Mouse (Mus musculus) effector memory CD4-positive, alpha-beta T cell, adult 7 months (primary cell): ENCODE measurements around the gene Gm5089. TPM values are rescaled to one million over a fixed set of nuclear protein-coding genes. Genes with fewer than 3 reads are reported as not detected.

Source experiments
- polyA plus RNA-seq: library from polyadenylated mRNA; unstranded; fragments of 100-300 nt; shearing (Covaris generic); gene quantifications from one replicate; pipeline ENCODE4 v1.2.1, GENCODE M21; 2017

The Gm5089 gene
- polyA plus RNA-seq: not detected

DNA sequence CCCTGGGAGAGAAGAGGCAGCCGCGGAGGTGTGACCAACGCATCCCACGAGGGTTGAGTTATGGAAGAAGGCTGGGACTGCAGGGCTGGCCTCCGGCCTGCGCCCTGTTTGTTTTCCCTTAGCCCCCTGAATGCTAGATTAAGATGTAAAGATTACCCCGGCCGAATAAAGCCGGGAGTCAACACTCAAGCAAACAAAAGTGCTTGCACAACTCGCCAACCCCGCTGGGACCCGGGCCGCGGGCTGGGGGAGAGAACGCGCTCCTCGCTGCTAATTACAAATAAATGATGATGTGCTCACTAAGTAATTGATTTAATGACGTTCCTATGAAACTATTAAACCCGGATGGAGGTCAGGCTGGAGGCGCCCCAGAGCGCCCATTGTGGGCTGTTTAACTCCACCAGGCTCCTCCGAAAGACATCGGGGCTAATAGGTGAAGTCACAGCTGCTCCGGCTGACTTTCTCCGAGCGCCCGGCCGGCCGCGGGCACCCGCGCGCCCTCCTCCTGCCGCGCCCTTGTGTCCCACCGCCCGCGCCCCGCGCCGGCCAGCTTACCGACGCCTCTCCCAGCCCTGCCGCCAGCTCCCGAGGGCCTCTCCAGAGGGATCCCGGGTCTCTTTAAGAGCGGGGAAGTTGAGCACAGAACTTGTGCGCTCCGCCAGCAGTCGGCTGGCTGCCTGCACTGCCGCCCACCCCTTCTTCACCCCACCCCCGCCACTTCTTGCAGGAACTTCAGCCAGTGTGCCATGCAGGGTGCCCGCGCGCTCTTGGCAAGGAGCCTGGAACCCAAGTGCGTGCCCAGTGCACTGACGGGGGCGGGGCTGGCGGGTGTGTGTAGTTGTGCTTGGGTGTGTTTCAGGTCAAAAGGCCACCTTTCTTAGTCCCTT lies at the start of gene Gm5089:
Gene Gm5089, minus strand, starts transcription at position 620 of the 887 bp plus-strand sequence.

DNA sequence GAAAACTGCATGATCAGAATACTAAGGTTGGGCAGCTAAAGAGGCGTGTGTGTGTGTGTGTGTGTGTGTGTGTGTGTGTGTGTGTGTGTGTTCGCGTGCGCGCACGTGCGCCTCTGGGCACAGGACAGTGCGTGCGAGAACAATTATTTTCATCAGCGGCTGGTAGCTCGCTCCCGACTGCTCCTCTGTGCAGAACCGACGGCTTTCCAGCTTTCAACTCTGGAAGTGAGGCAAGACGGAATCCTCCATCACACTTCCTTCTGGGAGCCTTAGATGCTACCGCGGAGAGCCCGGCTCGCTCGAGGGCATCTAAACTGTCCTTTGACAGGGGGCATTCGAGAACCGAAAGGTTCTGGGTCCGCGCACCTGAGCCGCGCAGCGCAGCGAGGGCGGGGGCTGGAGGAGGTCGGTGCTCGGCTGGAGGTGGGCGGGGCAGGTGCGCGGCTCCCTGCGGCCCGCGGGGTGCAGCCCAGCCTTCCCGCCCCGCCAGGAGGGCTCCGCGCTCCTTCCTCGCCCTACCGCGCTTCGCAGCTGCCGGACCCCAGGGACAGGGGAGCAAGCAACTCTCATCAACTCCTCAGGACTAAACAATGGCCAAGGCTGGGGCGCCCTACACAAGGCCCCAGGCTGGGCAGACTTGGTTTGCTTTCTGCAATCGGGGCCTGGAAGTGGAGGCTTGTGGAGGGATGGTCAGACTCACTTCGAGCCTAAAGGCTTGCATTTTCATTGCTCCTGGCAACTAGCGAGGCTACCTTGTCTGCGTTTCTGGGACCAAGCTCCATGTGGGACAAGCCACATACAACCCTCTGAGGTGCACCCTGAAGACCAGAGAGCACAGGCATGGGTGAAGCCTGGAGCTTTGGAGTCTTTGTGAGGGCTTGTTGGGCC lies 39.8 kb upstream of the Gm5089 start, which contains the start of gene Gm10837:
Gene Gm10837, plus strand, starts transcription at position 146 of the 888 bp plus-strand sequence.

DNA sequence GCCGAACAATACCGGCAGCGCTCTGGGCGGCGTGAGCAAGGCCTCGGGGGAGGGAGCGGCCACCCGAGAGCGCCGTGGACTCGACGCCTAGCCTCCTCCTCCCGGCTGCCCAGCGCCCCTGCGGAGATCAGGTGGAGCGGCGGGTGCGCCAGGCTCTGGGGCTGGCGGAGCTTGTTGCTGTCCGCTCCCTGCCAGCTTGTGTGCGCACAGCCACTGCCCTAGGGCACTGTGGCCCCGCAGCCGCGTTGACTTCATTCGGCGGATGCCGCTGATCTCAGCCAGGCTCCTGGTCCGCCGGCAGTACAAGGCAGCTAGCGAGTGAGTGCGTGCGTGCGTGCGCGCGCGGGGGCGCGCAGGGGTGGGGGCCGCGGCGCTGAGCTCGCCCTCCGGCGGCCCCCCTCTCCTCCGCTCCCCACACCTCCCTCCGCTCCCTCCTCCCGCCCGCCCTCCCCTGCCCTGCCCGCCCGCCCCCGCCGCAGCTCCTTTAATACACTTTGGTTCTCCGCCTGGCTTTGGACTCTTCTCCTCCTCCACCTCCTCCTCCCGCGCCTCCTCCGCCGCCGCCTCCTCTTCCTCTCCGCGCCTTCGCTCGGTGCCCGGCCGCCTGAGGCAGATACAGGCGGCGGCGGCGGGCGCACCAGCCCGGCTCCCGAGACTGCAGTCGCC lies 24.1 kb upstream of the Gm5089 start, which contains the start of gene Zic2:
Gene Zic2, plus strand, starts transcription at position 545 of the 666 bp plus-strand sequence.

DNA sequence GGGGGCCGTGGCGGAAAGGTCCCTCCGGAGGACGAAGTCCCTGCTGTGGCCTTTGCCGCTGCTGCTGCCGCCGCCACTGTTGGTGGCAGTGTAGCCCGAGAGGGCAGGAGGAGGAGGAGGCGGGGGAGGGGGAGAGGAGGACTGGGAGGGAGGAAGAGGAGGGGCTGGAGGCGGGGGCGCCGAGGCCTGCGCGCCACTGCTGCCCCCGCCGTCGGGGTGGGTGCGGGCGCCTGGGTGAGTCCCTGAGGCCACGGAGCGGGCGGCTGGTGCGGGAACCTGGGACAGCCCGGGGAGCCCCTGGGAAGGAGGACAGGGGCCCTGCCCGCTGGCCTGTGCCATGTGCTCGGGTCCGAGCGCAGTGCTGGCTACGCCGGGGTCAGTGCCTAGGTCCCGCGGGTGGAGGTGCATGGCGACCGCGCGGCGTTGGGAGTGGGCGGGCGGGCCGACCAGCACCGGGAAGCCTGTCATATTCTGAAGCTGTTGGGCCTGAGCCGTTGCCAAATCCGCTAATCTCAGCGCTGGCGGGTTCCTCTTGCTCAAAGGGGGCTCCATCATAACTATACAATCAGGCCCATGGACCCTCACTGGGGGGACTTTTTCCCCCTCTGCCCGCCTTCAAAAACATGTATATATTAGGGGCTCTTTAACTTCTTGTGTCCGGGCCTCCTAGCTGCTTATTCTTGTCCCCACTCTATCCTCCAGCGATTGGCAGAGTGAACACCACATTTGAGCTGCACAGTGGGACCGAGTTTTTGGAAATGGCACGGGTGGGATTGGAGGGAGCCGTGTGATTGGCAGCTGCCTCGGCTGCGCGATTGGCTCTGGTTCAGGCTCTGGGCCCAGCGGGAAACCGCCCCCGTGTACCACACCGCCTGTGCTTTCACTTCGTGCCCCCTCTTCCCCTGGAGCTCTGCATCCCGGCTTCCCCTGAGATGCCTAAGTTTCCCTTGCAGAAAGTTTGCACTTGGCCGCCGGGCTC lies 14.1 kb upstream of the Gm5089 start, which contains the start of gene Zic5:
Gene Zic5, minus strand, starts transcription at position 915 of the 979 bp plus-strand sequence.

Other genes with a start within 250 kb of the Gm5089 start
- 0.39 TPM for gene Zic5, start 14.6 kb upstream of the Gm5089 start, polyA plus RNA-seq
- not detected for gene Zic2, start 24.3 kb upstream of the Gm5089 start, polyA plus RNA-seq
- gene Gm10837, start 39.5 kb upstream of the Gm5089 start, polyA plus RNA-seq: 1.2 TPM
- 25.5 TPM for gene Pcca, start 83.2 kb upstream of the Gm5089 start, polyA plus RNA-seq